Mouse (Mus musculus) neutrophil, adult 65 days (primary cell): Measurements from ENCODE around the gene Mtif2. TPM values are rescaled to one million over a fixed set of nuclear protein-coding genes. Genes with fewer than 3 reads are reported as not detected.

Experiments used
- total RNA-seq: library from RNA; stranded (reverse); gene quantifications from 2 replicates; pipeline ENCODE4 v1.2.4, GENCODE M21; 2023

Gene Mtif2
- total RNA-seq = 8.3 and 9.0 TPM in 2 replicates

DNA sequence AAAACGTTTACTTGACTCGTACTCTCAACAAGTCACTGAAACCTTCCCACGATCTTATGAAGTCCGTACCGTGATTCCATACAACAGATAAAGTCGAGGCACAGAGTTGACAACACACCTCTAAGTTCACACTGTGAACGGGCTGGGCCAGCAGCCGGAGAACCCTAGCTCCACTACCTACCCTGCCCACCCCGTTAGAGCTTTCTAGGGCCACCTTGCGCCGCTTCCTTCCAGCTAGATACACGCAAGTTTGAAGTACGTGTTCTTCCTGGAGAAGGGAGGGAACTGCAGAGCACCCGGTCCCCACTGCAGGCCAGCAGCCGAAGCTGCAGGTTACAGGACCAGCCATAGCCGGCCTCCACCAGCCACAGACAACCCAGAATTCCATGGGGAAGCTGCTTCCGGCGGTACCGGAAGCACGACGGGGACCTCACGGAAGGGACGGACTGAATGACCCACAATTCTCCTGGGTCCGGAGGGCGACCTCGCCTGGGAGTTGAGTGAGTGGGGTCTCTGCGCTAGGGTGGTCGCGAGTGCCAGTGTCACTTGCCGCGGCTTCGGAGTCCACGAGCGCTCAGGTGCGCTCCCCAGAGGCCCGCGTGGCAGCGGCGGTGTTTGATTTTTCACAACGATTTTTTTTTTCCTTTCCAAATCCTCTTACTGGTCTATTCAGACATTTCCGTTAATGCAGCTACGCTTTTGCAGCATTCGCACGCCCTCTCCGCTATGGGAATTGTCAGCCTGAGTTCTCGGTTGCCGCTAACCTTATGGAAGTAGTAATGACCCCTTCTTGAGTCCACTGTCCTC is at the start of gene Mtif2:
Gene Mtif2 (plus strand): TSS at position 421 of the 807 bp plus-strand sequence.

DNA sequence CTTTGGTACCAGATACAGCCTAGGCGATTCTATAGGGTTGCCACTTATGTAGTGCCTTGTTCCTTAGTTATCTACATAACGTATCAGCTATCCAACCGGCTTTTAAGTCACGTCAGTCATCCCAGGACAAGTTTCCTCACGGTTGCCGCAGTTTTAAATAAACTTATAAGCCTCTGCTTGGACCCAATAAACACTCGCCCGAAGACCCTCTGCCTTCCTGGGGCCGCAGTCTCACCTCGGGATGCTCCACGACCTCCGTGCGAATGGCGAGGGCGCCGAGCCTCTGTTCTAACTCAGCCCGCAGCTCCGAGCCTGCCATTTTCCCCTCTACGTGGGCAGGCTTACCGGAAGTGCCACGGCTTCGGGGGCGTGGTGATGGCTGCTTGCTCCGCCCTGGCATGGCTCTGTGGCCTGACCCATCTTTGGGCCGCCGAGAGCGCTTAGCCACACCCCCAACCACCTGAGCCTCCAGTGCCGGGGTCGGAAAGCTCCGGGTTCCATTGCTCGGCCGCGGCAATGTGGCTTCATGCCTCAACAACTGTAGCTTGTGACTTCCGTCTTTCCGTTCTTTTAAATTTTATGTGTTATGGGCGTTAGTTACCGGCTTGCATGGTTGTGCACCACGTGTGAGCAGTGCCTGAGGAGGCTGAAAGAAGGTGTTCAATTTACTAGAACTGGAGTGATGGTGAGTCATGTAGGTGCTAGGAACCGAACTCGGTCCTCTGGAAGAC is 11.4 kb upstream of the Mtif2 start, which contains the start of gene Prorsd1:
Gene Prorsd1 (minus strand): TSS at position 352 of the 731 bp plus-strand sequence.

DNA sequence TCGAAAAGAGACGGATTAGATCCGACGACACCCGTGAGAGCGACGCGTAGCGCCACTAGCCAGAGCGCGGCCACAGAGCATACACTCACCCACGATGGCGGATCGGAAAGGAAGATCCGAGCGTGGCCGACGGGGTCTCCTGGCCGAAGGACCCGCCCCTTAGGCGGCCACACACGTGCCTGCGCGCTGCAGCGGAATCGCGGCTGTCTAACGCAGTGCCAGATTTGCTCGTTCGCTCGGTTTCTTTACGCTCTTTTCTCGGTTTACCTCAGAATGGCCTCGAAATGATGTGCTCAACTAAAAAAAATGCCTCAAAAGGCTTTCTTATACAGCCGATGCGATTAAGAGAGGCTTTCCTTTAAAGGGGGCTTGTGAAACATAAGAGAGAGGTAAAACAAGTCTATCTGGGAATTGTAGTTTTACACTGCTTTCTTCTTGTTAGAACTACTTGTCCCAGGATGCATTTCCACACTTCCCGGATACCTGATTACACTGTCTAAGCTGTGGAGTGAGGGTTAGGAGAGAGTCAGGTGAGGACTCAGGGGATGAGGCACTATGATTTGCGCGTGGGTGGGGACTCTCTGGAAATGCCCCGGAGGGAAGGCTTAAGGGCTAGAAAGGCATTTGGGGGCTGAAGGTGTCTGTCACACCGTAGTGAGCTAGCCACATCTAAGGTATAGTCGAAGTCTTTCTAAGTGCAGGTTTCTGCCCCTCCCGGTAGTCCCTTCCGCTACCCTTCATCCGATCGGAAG is 21.7 kb downstream of the Mtif2 start, which contains the start of the genes Clhc1 and Rps27a:
Gene Clhc1 (plus strand): TSS at position 199 of the 752 bp plus-strand sequence.
Gene Rps27a (minus strand): TSS at position 358 of the 752 bp plus-strand sequence.

Other genes starting within 250 kb of the Mtif2 start
- 18.6 and 33.4 TPM in 2 replicates for gene Ccdc88a, start 152.8 kb upstream of the Mtif2 start, total RNA-seq
- gene Prorsd1, start 11.4 kb upstream of the Mtif2 start, total RNA-seq = 20.3 and 22.9 TPM in 2 replicates
- gene Clhc1, start 21.5 kb downstream of the Mtif2 start, total RNA-seq = 0.18 TPM in 1 of 2 replicates, not detected in the other
- 786 and 909 TPM in 2 replicates for gene Rps27a, start 21.7 kb downstream of the Mtif2 start, total RNA-seq
- gene Rtn4, start 166.5 kb downstream of the Mtif2 start, total RNA-seq = 111 and 138 TPM in 2 replicates